Mouse (Mus musculus) thymus, adult 2 months (tissue): Measurements from ENCODE around the gene Syngr3.

Experiments
- CTCF ChIP-seq: fragments of 200-500 bp; IDR thresholded peaks from 2 replicates; pipeline ENCODE4 v1.5.1; 2012; ENCODE audit warnings: mild to moderate bottlenecking, control low read depth, low read length, moderate library complexity, borderline replicate concordance; ENCODE audit not compliant: control insufficient read depth, poor library complexity, insufficient read depth; ENCODE audit errors: extremely low read depth
- POLR2A ChIP-seq: fragments of 200-500 bp; IDR thresholded peaks from 2 replicates; pipeline ENCODE4 v1.6.1; 2012; ENCODE audit warnings: mild to moderate bottlenecking, low read length, control low read depth, moderate library complexity; ENCODE audit not compliant: control insufficient read depth, poor library complexity, insufficient read depth; ENCODE audit errors: extremely low read depth

- TF ChIP-seq POLR2A (no peak), CTCF (no peak)
These were observed 19.4 kb downstream of the Syngr3 start for GRCm38 (mm10) chr17:24670246-24670844.
